Mouse (Mus musculus) embryonic facial prominence, embryonic 14.5 days (tissue): ENCODE data around the gene Ahdc1. TPM values are rescaled to one million over a fixed set of nuclear protein-coding genes. Genes with fewer than 3 reads are reported as not detected.
"Not testable (repeated sequence)": the region's sequence is repeated elsewhere in the genome, so short reads cannot be mapped to it uniquely, and the experiment has no call there.

Experiments used
- ATAC-seq: fragments of 200-750 bp; cut with Nextera tagmentation; 2 replicates; pipeline ENCODE4 v1.8.0; 2017; ENCODE audit warnings: low read depth, moderate number of reproducible peaks, moderate TSS enrichment
- DNase-seq: peaks from one replicate; pipeline ENCODE4 v3.0.0-alpha.2; 2015; ENCODE audit warnings: low spot score
- H3K27ac ChIP-seq: fragments of 300-500 bp; sonication (generic); replicated peaks from 2 replicates; pipeline ENCODE4 v1.5.1; 2014; ENCODE audit warnings: low read depth, mild to moderate bottlenecking, low read length, moderate library complexity
- H3K27me3 ChIP-seq: fragments of 300-500 bp; sonication (generic); replicated peaks from 2 replicates; pipeline ENCODE4 v1.6.1; 2014; ENCODE audit warnings: low read length; ENCODE audit not compliant: control insufficient read depth, insufficient read depth
- H3K36me3 ChIP-seq: fragments of 300-500 bp; sonication (generic); 2 replicates; pipeline ENCODE4 v1.6.1; 2014; ENCODE audit warnings: low read length, mixed read lengths; ENCODE audit not compliant: control insufficient read depth, insufficient read depth
- H3K4me1 ChIP-seq: fragments of 300-500 bp; sonication (generic); 2 replicates; pipeline ENCODE4 v1.6.1; 2014; ENCODE audit warnings: antibody characterized with exemption, low read length; ENCODE audit not compliant: control insufficient read depth, insufficient read depth
- H3K4me2 ChIP-seq: fragments of 300-500 bp; sonication (generic); 2 replicates; pipeline ENCODE4 v1.6.1; 2014; ENCODE audit warnings: low read depth, mild to moderate bottlenecking, low read length, moderate library complexity, mixed read lengths
- H3K4me3 ChIP-seq: fragments of 300-500 bp; sonication (generic); 2 replicates; pipeline ENCODE4 v1.5.1; 2014; ENCODE audit warnings: low read depth, mild to moderate bottlenecking, low read length
- H3K9ac ChIP-seq: fragments of 300-500 bp; sonication (generic); 2 replicates; pipeline ENCODE4 v1.6.1; 2014; ENCODE audit warnings: low read depth, mild to moderate bottlenecking, low read length, moderate library complexity, mixed read lengths
- H3K9me3 ChIP-seq: fragments of 300-500 bp; sonication (generic); 2 replicates; pipeline ENCODE4 v1.6.1; 2016; ENCODE audit warnings: low read length; ENCODE audit not compliant: control insufficient read depth
- WGBS: fragments of 180-500 bp; shearing (Covaris S2); extraction: QIAGEN DNeasy Blood & Tissue Kit; methylation state at CpG from one replicate; pipeline ENCODE4 v1.1.7; 2014; 5-methylcytosine and 5-hydroxymethylcytosine counted together
- polyA plus RNA-seq: library from polyadenylated mRNA; unstranded; fragments of >200 nt; fragmentation: Nextera tagmentation; extraction: Ambion mirVana; gene quantifications from 2 replicates; pipeline ENCODE4 v1.2.1, GENCODE M21; 2014

The Ahdc1 gene
- polyA plus RNA-seq, 1 experiment from 2014 or later = 11.7 TPM

GRCm38 (mm10) chr4:133096671-133097070 is 85.6 kb downstream of the Ahdc1 start:
- WGBS = under 1% methylated on average over 11 of the region's 26 CpGs
- Histone ChIP-seq H3K4me1 (peaks cover 37% of the 10 kb centered on the region), H3K9ac (peak overlapping the region; percentile 40; the same call in 1 of the 2 replicates), H3K27ac (0 out of 2 replicates have a peak overlapping the region, but pooled peaks have one; percentile 48), H3K4me3 (peak overlapping the region; percentile 27)
- H3K4me2 ChIP-seq, H3K27me3 ChIP-seq, H3K36me3 ChIP-seq, DNase-seq, ATAC-seq, H3K9me3 ChIP-seq: not testable (repeated sequence)

GRCm38 (mm10) chr4:133101751-133102150 is 90.7 kb downstream of the Ahdc1 start:
- Histone ChIP-seq H3K27me3 (no peaks in the 10 kb centered on the region), H3K36me3 (no peaks in the 10 kb centered on the region), H3K9me3 (no peaks in the 10 kb centered on the region), H3K4me1 (peaks cover 9% of the 10 kb centered on the region), H3K27ac (no peak overlapping the region), H3K4me3 (no peak overlapping the region), H3K9ac (no peak overlapping the region), H3K4me2 (no peak overlapping the region)
- no peak for ATAC-seq
- no peak for DNase-seq
- WGBS = 75% methylated on average over 9 of the region's 9 CpGs

DNA sequence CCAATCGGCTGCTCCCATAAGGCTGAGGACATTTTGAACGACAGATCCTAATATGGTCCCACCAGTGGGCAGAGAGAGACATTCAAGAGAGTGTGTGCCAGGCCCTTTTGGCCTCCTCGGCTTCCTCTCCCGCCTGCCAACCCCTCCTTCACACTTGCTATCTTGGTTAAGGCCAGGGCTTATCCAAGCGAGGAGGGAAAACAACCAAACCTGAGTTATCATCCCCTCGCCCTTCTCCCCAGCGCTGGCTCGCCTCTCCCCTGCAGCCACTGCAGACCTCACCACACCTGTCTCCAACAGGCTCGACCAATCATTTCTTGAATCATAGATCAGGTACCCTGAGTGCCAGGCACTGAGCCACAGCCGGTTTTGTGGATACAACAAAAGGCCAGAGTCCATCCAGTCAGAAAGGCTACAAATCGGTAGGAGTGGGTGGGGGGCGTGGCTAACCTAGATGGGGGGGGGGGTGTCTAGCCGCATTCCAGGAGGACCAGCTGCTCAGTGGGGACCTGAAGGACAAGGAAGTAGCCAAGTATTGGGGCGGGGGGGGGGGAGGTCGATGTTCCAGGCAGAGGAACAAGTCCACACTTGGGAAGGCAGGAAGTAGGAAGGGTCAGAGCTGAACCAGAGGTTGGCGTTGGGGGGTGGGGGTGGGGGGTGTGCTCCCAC is 92.6 kb downstream of the Ahdc1 start:
- DNase-seq (no peak), ATAC-seq (peak; percentile 38; the same call in 1 of the 2 replicates)
- Histone ChIP-seq H3K27ac (peak overlapping the region; percentile 55; the same call in 1 of the 2 replicates), H3K36me3 (no peaks in the 10 kb centered on the region), H3K9me3 (no peaks in the 10 kb centered on the region), H3K9ac (no peak overlapping the region), H3K27me3 (no peaks in the 10 kb centered on the region), H3K4me2 (no peak overlapping the region), H3K4me1 (peaks cover 22% of the 10 kb centered on the region), H3K4me3 (no peak overlapping the region)
- 28% methylated on average over 15 of the region's 16 CpGs for WGBS

DNA sequence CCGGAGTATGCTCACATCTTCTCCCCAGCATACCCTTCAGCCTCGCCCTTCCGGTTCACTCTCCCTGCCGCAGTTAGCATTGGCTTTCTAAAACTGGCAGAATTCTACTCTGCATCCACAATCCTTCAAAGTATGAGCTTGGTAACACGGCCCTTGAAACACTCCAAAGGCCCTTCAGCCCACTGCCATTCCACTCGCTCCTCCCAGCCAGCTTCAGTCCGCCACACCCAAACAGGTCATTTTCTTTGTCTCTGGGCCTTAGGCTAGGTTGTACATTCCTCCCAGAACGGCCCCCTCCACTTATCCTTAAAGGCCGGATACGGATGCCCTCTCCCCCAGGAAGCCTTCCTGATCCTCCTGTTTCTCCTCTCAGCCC is 93.1 kb downstream of the Ahdc1 start:
- Histone ChIP-seq H3K27ac (peak overlapping the region; percentile 55), H3K4me1 (peaks cover 28% of the 10 kb centered on the region), H3K36me3 (no peaks in the 10 kb centered on the region), H3K9ac (no peak overlapping the region), H3K4me3 (no peak overlapping the region), H3K4me2 (no peak overlapping the region), H3K9me3 (no peaks in the 10 kb centered on the region), H3K27me3 (no peaks in the 10 kb centered on the region)
- WGBS = 21% methylated on average over 10 of the region's 10 CpGs
- no peak for DNase-seq
- no peak for ATAC-seq

GRCm38 (mm10) chr4:133106691-133107090 is 95.6 kb downstream of the Ahdc1 start:
- Histone ChIP-seq H3K36me3 (no peaks in the 10 kb centered on the region), H3K9me3 (no peaks in the 10 kb centered on the region), H3K4me3 (no peak overlapping the region), H3K9ac (no peak overlapping the region), H3K4me2 (no peak overlapping the region), H3K4me1 (peaks cover 29% of the 10 kb centered on the region), H3K27ac (no peak overlapping the region), H3K27me3 (no peaks in the 10 kb centered on the region)
- 96% methylated on average over 7 of the region's 7 CpGs for WGBS
- DNase-seq = no peak
- no peak for ATAC-seq

- Histone ChIP-seq H3K27me3 (no peaks in the 10 kb centered on the region), H3K9ac (no peak overlapping the region), H3K4me2 (0 out of 2 replicates have a peak overlapping the region, but pooled peaks have one; percentile 4), H3K9me3 (no peaks in the 10 kb centered on the region), H3K36me3 (no peaks in the 10 kb centered on the region), H3K4me3 (no peak overlapping the region), H3K27ac (peak overlapping the region; percentile 74), H3K4me1 (peaks cover 32% of the 10 kb centered on the region)
- ATAC-seq (peak; percentile 26; the same call in 1 of the 2 replicates), DNase-seq (peak; percentile 76)
- 46% methylated on average over 13 of the region's 13 CpGs for WGBS
Measured at GRCm38 (mm10) chr4:133107788-133108281, 96.8 kb downstream of the Ahdc1 start.

- Histone ChIP-seq H3K36me3 (no peaks in the 10 kb centered on the region), H3K4me1 (peaks cover 29% of the 10 kb centered on the region), H3K9ac (0 out of 2 replicates have a peak overlapping the region, but pooled peaks have one; percentile 21), H3K9me3 (no peaks in the 10 kb centered on the region), H3K4me3 (no peak overlapping the region), H3K27ac (peak overlapping the region; percentile 74), H3K4me2 (no peak overlapping the region; the same call in 1 of the 2 replicates), H3K27me3 (no peaks in the 10 kb centered on the region)
- 30% methylated on average over 13 of the region's 13 CpGs for WGBS
- DNase-seq (peak; percentile 80), ATAC-seq (peak; percentile 31; the same call in 1 of the 2 replicates)
Measured at GRCm38 (mm10) chr4:133108481-133109334, 97.6 kb downstream of the Ahdc1 start.

DNA sequence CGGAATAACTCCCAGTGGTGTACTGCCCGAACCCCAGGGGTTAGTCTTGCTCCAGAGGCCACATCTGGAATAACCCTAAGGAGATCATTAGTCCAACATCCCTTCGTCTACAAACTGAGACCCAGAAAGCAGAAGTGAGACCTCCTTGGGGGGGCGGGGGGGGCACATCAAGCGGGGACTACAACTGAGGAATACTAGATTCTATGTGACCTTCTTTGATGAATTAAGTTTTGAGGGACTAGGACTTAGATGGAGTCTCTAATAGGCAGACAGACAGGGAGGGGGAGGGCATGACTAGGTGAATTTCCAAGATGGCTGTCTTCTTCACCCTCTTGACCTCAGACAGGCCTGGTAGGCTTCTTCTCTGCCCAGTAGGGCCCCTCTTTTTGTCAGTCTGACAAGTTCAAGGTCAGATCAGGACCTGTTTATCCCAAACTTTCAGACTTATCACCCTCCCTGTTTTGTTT is 98.3 kb downstream of the Ahdc1 start:
- no peaks in the 10 kb centered on the region for H3K9me3 ChIP-seq
- peaks cover 24% of the 10 kb centered on the region; the same call in 1 of the 2 replicates for H3K4me1 ChIP-seq
- DNase-seq (no peak), ATAC-seq (no peak)
- no peak overlapping the region for H3K4me3 ChIP-seq
- no peak overlapping the region for H3K9ac ChIP-seq
- peak overlapping the region; percentile 74; the same call in 1 of the 2 replicates for H3K27ac ChIP-seq
- H3K4me2 ChIP-seq = no peak overlapping the region; the same call in 1 of the 2 replicates
- 52% methylated on average over 5 of the region's 5 CpGs for WGBS
- H3K36me3 ChIP-seq = no peaks in the 10 kb centered on the region
- H3K27me3 ChIP-seq = no peaks in the 10 kb centered on the region
